Mouse (Mus musculus) testis, adult 2 months (tissue): ENCODE data around the gene Rab3c. TPM values are rescaled to one million over a fixed set of nuclear protein-coding genes. Genes with fewer than 3 reads are reported as not detected.

Source experiments
- H3K27ac ChIP-seq: fragments of 200-500 bp; 2 replicates; pipeline ENCODE4 v1.5.1; 2012; ENCODE audit warnings: low read depth, low read length; ENCODE audit not compliant: control insufficient read depth, insufficient read depth
- H3K27me3 ChIP-seq: fragments of 200-500 bp; 2 replicates; pipeline ENCODE4 v1.6.1; 2012; ENCODE audit warnings: mild to moderate bottlenecking, low read length, moderate library complexity; ENCODE audit not compliant: control insufficient read depth, insufficient read depth
- H3K36me3 ChIP-seq: fragments of 200-500 bp; 2 replicates; pipeline ENCODE4 v1.6.1; 2012; ENCODE audit warnings: mild to moderate bottlenecking, low read length; ENCODE audit not compliant: control insufficient read depth, insufficient read depth
- H3K4me1 ChIP-seq: fragments of 200-500 bp; 2 replicates; pipeline ENCODE4 v1.6.1; 2012; ENCODE audit warnings: low read length; ENCODE audit not compliant: control insufficient read depth, insufficient read depth
- H3K4me3 ChIP-seq: fragments of 200-500 bp; 2 replicates; pipeline ENCODE4 v1.5.1; 2012; ENCODE audit warnings: low read depth, mild to moderate bottlenecking, low read length, moderate library complexity, mixed read lengths; ENCODE audit not compliant: control insufficient read depth
- CTCF ChIP-seq: fragments of 200-500 bp; IDR thresholded peaks from 2 replicates; pipeline ENCODE4 v1.5.1; 2012; ENCODE audit warnings: low read depth, mild to moderate bottlenecking, inconsistent platforms, low read length, moderate library complexity; ENCODE audit not compliant: control insufficient read depth, insufficient read depth, insufficient replicate concordance
- POLR2A ChIP-seq: fragments of 200-500 bp; IDR thresholded peaks from 2 replicates; pipeline ENCODE4 v1.6.1; 2012; ENCODE audit warnings: low read depth, mild to moderate bottlenecking, inconsistent platforms, low read length, moderate library complexity; ENCODE audit not compliant: control insufficient read depth
- polyA plus RNA-seq: library from polyadenylated mRNA; depleted of rRNA; stranded (reverse); fragments of >200 nt; gene quantifications from 2 replicates; pipeline ENCODE4 v1.2.3, GENCODE M21; 2012

Rab3c gene
- polyA plus RNA-seq, 1 experiment = 0.37 TPM

- no peak overlapping the region for H3K27ac ChIP-seq
- no peaks in the 10 kb centered on the region for H3K27me3 ChIP-seq
- no peaks in the 10 kb centered on the region for H3K4me1 ChIP-seq
Observed at GRCm38 (mm10) chr13:110237209-110237935, 43.4 kb downstream of the Rab3c start.

GRCm38 (mm10) chr13:110233364-110233763, 47.4 kb downstream of the Rab3c start:
- no peaks in the 10 kb centered on the region for H3K36me3 ChIP-seq
- no peaks in the 10 kb centered on the region for H3K4me1 ChIP-seq
- H3K4me3 ChIP-seq = no peak overlapping the region
- no peaks in the 10 kb centered on the region for H3K27me3 ChIP-seq
- TF ChIP-seq POLR2A (no peak), CTCF (no peak)
- no peak overlapping the region for H3K27ac ChIP-seq

More at GRCm38 (mm10) chr13:110237209-110237935, 43.4 kb downstream of the Rab3c start:
- no peaks in the 10 kb centered on the region for H3K36me3 ChIP-seq
- TF ChIP-seq POLR2A (no peak), CTCF (no peak)
- H3K4me3 ChIP-seq = no peak overlapping the region

- Histone ChIP-seq H3K4me1 (no peaks in the 10 kb centered on the region), H3K27me3 (no peaks in the 10 kb centered on the region), H3K27ac (no peak overlapping the region), H3K36me3 (no peaks in the 10 kb centered on the region), H3K4me3 (no peak overlapping the region)
- TF ChIP-seq POLR2A = no peak
- no peak for TF ChIP-seq CTCF
Observed at GRCm38 (mm10) chr13:110231086-110231688, 49.6 kb downstream of the Rab3c start.

- Histone ChIP-seq H3K27ac (no peak overlapping the region), H3K27me3 (no peaks in the 10 kb centered on the region), H3K36me3 (no peaks in the 10 kb centered on the region), H3K4me3 (no peak overlapping the region), H3K4me1 (no peaks in the 10 kb centered on the region)
- no peak for TF ChIP-seq POLR2A
- TF ChIP-seq CTCF = no peak
Observed at GRCm38 (mm10) chr13:110230046-110230445, 50.8 kb downstream of the Rab3c start.

DNA sequence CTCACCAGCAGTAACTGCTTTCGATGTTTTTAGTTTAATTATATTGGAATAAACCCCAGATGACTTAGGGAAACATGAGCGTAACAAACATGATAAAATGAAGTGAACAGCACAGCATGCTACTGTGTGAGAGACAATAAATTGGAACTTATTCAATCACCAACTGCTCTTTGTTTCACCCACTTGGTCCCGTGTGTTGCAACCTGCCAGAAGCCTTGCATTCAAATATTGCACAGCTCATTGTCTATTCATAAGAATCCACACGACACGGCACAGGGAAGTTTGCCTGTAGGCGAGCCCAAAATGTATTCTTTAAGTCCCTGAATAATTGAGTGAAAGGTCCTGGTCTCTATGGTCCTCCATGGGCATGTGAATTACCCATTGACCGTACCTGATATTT, 61.6 kb downstream of the Rab3c start:
- no peaks in the 10 kb centered on the region for H3K27me3 ChIP-seq
- H3K36me3 ChIP-seq = no peaks in the 10 kb centered on the region
- TF ChIP-seq POLR2A (no peak), CTCF (no peak)
- H3K27ac ChIP-seq = no peak overlapping the region
- no peaks in the 10 kb centered on the region for H3K4me1 ChIP-seq
- H3K4me3 ChIP-seq = no peak overlapping the region

- H3K4me1 ChIP-seq = no peaks in the 10 kb centered on the region
- no peaks in the 10 kb centered on the region for H3K27me3 ChIP-seq
- TF ChIP-seq CTCF = no peak
- TF ChIP-seq POLR2A = no peak
- H3K27ac ChIP-seq = no peak overlapping the region; the same call in 1 of the 2 replicates
- no peaks in the 10 kb centered on the region for H3K36me3 ChIP-seq
- no peak overlapping the region for H3K4me3 ChIP-seq
Observed at GRCm38 (mm10) chr13:110218497-110218896, 62.3 kb downstream of the Rab3c start.

GRCm38 (mm10) chr13:110211526-110212075, 69.2 kb downstream of the Rab3c start:
- Histone ChIP-seq H3K27me3 (no peaks in the 10 kb centered on the region), H3K27ac (no peak overlapping the region), H3K4me1 (no peaks in the 10 kb centered on the region), H3K36me3 (no peaks in the 10 kb centered on the region), H3K4me3 (no peak overlapping the region)
- no peak for TF ChIP-seq CTCF
- no peak for TF ChIP-seq POLR2A
